Mouse (Mus musculus) embryo, embryonic 11 days (tissue): ENCODE results near the gene Tmprss9.

Experiments
- DNase-seq: peaks from one replicate; pipeline ENCODE4 v3.0.0-alpha.2; 2015

Tmprss9 gene

DNA sequence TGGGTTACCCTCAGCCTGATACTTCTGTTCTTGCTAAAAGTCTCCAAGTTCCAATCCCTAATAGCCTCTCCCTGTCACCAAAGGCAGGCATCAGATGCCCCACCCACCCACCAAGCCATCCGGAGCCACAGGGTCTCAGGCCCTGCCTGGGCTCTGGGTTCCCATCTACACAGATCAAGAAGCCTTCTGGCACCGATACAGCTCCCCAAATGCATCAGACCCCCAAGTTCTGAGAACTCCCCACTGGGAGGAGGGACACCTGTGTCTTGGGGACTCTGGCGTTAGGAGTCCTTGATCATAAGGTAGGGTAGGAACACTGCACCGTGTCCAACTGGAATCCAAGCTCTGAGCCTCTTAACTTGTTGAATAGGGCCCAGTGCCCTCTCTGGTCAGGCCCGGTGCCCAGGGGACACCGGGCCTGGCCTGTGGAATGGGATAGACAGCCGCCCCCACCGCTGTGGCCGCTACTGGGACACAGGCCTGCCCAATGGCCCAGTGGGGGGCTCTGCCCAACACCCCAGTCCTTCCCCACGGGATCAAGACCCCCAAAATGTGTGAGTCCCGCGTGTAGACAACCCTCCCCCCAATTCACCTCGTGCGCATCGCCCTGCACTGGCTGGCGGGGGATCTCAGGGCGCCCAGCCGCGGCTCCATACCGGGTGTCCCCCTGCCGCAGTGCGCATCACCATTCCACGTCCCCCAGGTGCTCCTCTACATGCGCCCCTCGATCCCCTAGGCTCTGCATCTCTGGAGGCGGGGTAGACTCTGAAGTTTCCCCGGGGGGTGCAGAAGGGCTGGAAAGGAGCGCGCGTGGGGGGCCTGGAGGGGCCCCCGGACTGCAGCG lies 28.3 kb upstream of the Tmprss9 start:
- DNase-seq, result no peak

DNA sequence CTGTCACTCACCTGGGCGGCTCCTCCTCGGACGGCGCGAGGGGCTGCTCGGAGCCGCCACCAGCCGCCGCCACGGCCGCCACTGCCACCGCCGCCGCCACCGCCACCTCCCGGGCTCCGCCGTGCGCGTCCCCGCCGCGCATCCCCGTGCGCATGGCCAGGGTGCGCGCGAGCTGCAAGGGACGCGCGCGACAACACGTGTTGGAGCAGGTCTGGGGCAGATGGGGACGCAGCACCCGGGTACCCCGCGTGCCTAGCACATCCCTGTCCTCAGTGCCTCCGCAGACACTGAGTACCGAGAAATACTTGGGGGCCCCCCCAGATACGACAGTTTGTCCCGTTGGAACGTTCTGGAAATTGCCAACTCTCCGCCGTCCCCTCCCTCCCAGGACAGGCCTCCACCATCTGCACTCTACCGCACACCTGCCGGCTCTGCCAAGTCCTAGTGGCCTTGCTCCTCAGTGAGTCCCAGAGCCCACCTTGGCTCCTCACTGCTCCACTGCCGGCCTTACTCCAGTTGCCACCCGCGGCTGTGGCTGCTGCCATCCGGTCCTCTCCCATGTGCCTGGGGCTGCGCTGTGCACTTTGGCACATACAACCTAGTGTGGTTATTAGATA lies 27.6 kb upstream of the Tmprss9 start, which contains the start of gene Lingo3:
Gene Lingo3, minus strand, starts transcription at position 109 of the 617 bp plus-strand sequence.
- DNase-seq, result peak; percentile 67

DNA sequence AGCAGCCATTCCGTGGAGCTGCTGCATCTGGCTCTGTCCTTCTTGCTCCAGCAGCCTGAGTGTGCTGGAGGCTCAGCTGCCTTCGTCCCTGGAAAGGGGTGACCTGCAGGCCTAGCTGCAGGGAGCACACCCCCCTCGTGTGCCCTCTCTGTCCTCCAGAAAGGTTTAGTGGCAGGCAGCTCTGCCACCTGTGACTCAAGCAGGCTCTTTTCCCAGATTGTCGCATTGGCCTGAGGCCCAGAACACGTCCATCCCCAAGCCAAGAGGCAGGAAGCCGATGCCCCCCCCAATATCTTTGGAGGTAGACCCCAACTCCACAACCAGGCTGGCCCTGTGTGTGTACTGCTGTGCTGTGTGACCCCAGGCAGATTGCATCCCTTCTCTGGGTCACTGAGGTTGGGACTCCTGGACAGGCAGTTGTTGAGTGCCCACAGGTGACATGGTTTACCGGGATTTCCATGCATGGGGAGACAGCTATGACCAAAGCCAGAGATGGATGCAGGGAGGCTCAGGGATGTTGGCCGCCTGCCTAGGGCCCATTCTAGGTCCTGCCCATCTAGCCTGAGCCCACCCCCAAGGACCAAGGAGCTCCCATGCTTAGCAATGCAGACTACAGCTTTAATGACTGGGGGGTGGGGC lies 26.5 kb upstream of the Tmprss9 start:
- no peak for DNase-seq

DNA sequence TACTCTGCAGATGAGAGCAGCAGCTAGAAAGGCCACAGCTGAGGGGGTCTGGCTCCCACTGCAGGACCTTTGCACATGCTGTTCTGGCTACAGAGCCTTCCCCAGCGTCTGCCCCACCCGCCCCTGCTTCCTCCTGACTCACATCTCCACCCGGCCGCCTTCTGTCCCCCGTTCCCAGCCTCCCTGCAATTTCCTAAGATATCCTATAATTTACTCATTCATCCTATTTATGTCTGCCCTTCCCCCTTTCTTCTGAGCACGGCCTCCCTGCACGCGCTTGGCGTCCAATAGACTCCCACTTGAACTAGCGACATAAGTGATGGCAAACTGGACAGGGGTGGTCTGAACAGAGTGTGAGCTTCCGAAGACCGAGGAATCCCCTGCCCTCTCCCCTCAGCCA lies 25.9 kb upstream of the Tmprss9 start:
- no peak for DNase-seq

DNA sequence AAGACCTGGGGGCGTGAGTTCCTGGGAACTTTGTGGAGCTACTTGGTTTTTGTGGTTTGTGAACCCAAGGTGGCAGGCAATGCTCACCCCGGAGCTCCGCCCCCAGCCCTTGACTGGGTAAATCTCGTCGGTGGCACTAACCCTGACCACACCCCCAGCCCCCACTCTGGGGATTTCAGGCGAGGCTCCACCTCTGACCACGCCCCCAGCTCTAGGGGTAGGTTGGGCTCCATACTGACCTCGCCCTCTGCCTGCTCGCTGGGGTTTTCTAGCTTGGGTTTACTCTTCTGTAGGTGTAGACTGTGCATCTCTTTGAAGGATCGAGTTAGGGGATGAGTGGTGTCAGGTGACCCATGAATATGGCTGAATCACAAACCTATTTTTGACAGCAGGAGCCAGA lies 23.1 kb upstream of the Tmprss9 start:
- peak; percentile 67 for DNase-seq

DNA sequence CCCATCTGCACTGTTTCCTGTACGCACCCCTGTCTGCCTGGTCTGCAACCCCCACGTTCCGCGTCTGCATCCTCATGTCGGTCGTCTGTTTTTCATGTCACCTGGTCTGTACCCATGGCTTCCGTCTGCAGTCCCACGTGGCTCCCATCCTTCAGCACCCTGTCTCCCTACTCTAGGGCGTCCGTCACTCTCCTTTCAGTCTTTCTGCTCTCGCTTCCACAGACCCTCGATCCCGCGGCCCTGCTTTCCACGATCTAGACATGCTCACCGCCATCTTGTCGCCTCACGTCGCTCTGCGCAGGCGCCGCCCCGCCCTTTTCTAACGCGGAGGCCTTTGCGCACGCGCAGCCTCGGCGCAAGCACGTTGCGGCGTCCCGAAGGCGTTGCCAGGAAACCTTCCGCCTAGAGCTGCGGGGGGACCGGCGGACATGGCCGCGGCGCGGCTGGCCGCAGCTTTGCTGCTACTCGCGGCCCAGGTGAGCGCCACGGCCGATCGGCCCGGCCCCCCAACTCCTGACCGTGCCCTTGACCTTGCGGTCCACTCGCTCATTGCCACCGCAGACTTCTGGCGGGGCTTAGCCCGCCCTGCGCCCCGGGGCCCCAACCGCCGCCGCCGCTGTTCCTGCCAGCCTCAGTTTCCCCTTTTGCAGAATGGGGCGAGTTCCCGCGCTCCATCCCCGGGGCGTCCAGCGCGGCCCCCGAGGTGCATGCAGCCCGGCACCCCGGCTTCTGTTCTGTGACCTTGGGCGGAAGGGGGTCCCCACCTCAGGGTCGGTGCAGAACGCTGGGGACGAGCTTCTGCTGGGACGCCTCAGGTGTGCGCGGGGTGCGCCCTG lies 16.5 kb upstream of the Tmprss9 start, which contains the start of the genes Lsm7 and Sppl2b:
Gene Lsm7, minus strand, starts transcription at position 297 of the 836 bp plus-strand sequence.
Gene Sppl2b, plus strand, starts transcription at position 363 of the 836 bp plus-strand sequence.
- DNase-seq, result peak; percentile 97

DNA sequence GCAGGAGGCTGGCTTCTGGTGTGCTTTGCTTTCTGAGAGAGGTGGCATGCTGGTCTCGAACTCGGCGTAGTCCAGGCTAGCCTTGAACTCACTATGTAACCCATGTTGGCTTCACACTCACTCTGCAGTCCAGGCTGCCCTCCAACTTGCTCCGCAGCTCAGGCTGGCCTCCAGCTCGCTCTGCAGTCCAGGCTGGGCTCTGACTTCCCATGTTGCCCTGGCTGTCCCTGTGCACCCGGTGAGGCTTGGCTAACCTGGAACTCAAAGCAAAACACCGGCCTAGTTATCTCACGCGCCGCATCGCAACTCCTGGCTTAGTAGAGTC lies 15.9 kb upstream of the Tmprss9 start:
- DNase-seq, result no peak

DNA sequence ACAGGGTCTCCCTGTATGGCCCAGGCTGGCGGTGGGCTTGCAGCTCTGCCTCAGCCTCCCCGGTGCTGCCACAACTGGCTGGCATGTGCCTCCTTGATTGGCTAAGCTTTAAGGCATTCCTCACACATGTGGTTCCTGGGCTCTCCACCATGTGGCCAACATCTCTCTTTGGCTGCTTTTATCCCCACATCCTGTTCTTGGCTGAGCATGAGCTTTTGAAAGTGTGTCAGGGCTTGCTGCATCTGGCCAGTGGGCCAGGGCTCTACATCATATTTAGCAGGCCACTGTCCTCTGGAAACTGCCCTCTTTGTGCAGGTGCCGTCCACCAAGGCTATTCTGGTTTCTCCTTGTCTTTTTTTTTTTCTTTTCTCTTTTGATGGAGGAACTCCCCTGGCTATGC lies 15.4 kb upstream of the Tmprss9 start:
- no peak for DNase-seq

DNA sequence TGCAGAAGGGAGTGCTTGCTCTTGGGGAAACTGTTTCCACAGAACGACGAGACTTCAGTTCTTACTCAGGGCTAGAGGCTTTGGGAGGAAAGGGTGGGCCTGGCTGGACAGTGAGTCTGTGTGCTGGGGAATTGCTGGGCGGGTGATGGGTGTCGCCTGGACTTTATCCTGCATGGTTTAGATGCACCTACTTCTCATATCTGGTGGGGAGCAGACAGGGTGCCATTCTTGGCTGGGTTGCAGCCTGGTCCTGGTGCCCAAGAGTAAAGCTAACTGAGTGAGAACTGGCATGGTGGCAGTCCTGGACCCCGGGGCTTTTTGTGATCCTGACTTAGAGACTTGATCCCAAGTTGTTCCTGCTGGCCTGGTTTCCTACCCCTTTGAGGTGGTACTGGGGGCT lies 14.7 kb upstream of the Tmprss9 start:
- DNase-seq, result no peak

DNA sequence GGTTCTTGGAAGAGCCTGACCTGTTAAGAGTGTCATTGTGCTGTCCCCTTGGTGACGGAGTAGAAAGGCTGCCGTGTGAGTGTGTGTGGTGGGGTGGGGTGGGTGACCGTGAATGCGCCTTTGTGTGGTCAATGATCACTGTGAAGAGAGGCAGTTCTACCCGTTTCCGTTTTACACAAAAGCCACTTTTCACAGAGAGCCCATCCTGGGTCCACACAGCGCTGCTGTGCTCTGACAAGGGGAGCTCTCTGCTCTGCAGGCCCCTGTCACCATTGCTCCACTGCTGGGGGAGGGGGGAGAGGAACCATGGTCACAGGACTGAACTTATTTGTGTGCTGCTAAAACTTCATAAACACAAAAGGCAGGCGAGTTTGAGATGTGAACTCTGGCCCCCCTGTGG lies 14.3 kb upstream of the Tmprss9 start:
- no peak for DNase-seq

DNA sequence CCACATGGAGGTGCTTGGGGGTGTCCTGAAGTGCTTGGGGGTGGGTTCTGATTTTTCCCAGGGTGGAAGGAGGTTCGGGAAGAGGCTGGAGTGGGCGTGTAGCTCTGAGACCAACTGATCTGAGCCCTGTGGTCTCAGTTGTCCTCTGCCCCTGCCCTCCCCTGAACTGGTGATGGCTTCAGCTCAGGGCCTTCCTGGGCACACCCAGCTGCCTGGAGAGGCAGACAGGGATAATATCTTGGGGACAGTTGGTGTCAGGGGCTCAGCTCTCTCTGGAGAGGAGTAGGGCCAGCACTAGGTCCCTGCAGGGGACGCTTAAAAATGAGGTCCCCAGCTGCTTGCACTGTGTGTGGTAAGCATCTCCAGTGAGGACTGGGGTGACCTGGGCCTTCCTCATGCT lies 13.8 kb upstream of the Tmprss9 start:
- no peak for DNase-seq

DNA sequence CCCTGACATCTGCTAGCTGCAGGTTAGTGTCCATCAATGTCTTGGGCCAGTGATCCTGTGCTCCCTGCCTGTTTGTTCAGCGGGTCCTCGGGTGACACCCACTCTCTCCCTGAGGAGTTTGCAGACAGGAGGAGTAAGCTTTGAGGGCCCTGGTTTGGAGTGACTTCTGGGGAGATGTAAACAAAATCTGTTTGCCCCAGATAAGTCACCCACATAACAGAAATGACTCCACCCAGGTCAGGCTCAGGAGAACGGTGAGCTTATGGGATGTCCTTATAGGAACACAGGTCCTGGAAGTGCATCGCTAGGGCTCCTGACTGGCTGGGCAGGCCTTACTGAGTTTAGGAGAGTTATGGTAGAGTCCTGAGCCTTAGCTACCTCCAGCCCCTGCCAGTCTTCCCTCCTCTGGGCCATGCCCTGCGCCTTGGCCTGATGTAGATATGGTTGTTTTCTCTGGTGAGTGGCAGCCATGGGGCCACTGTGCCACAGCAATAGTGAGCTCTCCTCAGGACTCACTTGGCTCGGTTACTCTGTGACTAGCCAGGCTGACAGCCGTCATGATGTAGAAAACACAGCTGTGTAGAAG lies 13.2 kb upstream of the Tmprss9 start:
- no peak for DNase-seq

DNA sequence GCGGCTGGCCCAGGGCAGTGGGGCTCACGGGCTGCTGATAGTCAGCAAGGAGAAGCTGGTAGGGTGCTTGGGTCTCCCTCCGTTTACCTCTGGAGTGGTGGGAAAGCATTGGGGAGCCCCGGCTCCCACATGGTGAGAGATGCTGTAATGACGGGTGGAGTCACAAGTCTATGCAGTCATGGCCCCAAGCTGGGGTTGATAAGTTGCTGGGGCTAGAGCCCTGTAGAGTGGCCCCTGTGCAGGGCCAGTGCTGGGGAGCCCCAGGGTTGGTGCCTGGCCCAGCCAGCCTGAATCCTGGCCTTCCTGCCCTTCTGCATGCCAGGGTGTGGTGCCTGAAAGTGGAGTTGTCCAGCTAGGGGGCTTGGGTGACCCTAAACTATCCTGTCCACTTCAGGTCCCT lies 9.3 kb upstream of the Tmprss9 start:
- DNase-seq, result no peak

DNA sequence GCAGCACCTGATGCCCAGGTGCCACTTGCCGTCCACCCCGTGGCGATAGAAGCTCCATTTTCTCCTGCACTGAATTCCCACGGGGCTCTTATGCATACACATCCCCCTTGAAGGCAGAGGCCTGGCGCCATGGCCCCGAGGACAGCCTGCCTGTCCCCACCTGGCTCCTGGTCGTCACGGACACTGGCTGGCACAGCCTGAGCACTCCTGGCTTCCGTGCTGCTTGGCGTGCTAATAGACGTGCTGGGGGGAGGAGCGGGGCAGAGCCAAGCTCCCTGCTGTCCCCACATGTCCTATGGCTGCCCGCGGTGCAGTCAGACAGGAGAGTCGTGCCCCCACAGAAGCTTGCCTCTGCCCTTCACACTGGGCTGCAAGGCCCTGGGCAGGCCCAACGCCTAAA lies 7.2 kb upstream of the Tmprss9 start:
- no peak for DNase-seq

DNA sequence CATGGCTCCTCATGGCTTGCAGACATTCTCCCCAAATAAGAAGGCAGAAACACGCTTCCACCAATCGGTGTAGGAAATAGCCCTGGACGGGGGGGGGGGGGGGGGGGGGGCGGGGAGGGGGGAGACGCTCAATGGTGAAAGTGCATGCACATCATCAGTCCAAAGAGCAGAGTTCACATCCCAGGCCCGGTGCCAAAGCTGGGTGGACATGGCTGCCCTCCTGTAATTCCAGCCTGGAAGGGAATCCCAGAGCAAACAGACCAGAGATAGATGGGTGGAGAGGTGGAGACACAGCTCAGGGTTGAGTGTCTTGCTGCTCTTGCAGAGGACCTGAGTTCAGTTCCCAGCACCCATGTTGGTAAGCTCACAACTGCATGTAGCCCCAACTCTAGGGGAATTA lies 655 bp upstream of the Tmprss9 start:
- DNase-seq, result no peak

DNA sequence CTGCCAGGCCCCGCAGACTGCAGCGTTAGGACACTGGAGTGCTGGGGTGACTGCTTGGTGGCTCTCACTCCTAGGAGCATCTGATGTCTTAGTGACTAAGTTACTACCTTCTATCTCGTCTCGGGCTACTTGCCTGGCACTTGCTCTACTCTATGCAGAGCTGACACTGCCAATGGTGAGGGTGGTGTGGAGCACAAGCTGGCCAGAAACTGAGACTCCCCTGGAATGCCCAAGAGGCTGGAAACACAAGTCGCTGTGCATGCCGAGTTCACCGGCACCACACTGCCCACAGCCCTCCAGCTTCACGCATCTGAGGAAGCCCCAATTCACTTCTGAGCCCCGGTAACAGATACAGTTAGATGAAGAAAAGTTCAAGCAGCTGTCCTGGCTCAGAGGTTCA lies 2.4 kb downstream of the Tmprss9 start:
- DNase-seq, result no peak

DNA sequence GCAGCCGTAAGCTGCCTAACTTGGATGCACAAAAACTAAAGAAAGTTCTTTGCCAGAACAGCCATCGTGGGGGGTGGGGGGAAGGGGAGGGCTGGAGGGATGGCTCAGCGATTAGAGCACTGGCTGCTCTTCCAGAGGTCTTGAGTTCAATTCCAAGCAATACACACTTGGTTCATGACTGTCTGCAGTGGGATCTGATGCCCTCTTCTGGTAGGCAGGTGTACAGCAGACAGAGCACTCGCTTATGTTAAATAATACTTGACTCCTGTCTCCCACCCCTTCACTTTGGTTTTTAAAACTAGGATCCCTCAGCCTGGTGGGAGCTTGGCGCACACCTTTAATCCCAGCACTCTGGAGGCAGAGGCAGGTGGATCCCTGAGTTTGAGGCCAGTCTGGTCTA lies 4.4 kb downstream of the Tmprss9 start:
- DNase-seq, result peak; percentile 55

DNA sequence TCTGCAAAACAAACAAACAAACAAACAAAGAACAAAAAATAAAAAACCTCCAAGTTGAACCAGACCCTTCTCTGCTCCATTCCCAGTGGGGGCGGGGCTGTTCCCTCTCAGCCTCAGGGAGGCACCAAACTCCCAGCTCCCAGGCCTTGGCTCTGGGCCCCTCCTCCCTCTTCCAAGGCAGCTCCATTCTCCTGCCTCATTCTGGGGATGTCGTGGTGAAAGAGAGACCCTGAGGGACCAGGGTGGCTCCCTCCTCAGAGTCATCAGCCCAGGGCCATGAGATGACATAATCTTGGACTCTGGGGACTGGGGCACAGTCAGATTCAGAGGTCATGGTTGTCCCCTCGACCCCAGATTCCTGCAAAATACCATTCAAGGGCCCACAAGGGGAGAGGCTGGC lies 4.9 kb downstream of the Tmprss9 start:
- no peak for DNase-seq

DNA sequence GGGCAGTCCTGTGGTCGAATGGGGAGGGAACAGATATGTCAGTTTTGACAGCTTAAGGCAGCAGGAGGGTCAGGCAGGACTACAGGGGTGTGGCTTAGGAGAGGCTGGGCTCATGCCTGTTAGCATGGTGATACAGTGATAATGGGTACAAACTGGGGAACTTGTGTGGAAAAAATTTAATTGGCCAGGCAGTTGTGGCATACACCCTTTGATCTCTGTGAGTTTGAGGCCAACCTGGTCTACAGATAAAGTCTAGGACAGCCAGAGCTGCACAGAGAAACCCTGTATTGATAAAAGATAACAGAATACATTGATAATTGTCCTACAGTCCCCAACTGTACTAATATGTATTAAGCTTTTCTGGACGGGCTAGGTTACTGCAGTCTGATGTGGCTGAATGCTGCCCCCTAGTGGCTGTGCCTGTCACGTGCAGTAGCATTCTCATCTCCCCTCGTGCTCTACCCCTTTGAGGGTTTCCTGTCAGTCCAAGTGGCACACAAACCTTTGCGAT lies 8.5 kb downstream of the Tmprss9 start:
- DNase-seq, result peak; percentile 74

DNA sequence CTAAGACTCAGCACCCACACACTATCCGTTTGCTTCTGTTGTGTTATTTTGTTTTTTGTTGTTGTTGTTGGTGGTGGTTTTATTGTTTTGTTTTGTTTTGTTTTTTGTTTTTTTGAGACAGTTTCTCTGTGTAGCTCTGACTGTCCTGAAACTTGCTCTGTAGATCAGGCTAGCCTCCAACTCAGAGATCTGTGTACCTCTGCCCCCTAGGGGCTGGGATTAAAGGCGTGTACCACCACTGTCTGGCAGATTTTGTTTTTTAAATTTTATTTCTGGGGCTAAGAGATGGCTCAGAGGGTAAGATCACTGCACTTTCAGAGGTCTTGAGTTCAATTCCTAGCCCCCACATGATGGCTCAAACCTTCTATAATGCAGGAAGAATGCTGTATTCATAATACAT lies 9.3 kb downstream of the Tmprss9 start:
- DNase-seq, result no peak

DNA sequence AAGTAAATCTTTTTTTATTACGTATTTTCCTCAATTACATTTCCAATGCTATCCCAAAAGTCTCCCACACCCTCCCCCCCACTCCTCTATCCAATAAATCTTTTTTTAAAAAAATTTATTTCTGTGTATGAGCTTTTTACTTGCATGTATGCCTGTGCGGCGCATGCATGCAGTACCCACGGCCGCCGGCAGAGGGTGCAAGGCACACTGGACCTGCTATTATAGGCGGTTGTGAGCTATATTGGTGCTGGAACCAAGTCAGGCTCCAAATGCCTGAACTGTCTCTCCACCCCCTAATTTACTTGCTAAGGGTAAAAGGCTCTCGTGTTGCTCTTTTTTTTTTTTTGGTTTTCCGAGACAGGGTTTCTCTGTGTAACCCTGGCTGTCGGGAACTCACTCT lies 9.7 kb downstream of the Tmprss9 start:
- DNase-seq, result peak; percentile 53

DNA sequence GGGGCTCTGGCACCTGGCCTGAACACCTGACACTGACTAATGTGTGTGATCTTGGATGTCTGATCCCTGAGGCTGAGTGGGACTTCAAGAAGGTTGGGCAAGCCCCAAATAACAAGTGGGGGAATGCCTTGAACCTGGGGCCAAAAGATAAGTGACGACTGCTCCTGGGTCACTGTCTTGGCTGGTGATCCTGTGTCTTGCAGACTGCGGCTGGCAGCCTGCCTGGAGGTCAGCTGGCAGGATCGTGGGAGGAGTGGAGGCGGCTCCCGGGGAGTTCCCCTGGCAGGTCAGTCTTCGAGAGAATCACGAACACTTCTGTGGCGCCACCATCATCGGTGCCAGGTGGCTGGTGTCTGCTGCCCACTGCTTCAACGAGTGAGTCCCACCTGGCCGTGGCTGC lies 15.5 kb downstream of the Tmprss9 start:
- DNase-seq, result no peak

DNA sequence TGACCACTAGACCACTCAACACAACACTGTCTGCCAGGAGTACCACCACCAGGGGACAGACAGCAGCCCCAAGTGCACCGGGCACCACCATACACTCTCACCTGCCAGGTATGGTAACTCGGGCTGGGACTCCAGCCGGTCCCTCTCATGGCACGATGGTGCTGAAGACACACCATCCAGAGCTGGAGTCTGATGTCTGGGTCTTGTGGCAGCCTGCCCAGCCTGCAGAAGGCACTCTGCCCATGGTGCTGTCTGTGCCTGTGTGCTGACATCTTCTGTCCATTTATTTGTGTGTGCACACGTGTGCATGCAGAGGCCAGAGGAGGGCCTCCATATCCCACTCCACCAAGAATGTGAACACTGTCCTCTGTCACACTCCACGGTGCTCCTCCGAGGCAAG lies 23.5 kb downstream of the Tmprss9 start:
- no peak for DNase-seq
